Mouse (Mus musculus) liver, postnatal 0 days (tissue): Measurements from ENCODE around the gene Cdkl2. TPM values are rescaled to one million over a fixed set of nuclear protein-coding genes. Genes with fewer than 3 reads are reported as not detected.

ENCODE experiments used
- ATAC-seq: fragments of 200-750 bp; cut with Nextera tagmentation; 2 replicates; pipeline ENCODE4 v1.8.0; 2017; ENCODE audit warnings: mild to moderate bottlenecking, moderate library complexity
- DNase-seq: peaks from one replicate; pipeline ENCODE4 v3.0.0-alpha.2; 2016
- H3K27ac ChIP-seq: fragments of 300-500 bp; sonication (generic); 2 replicates; pipeline ENCODE4 v1.5.1; 2014; ENCODE audit warnings: antibody characterized with exemption, moderate library complexity, mild to moderate bottlenecking, low read depth
- H3K27me3 ChIP-seq: fragments of 300-500 bp; sonication (generic); 2 replicates; pipeline ENCODE4 v1.6.1; 2014; ENCODE audit warnings: low read length, control low read depth, mixed read lengths; ENCODE audit not compliant: insufficient read depth
- H3K36me3 ChIP-seq: fragments of 300-500 bp; sonication (generic); replicated peaks from 2 replicates; pipeline ENCODE4 v1.6.1; 2014; ENCODE audit warnings: mild to moderate bottlenecking, control low read depth, low read length, moderate library complexity, mixed read lengths; ENCODE audit not compliant: insufficient read depth
- H3K4me1 ChIP-seq: fragments of 300-500 bp; sonication (generic); 2 replicates; pipeline ENCODE4 v1.6.1; 2014; ENCODE audit warnings: antibody characterized with exemption, mild to moderate bottlenecking, control low read depth; ENCODE audit not compliant: insufficient read depth
- H3K4me2 ChIP-seq: fragments of 300-500 bp; sonication (generic); 2 replicates; pipeline ENCODE4 v1.6.1; 2014; ENCODE audit warnings: low read depth, mild to moderate bottlenecking, low read length, moderate library complexity, mixed read lengths
- H3K4me3 ChIP-seq: fragments of 300-500 bp; sonication (generic); 2 replicates; pipeline ENCODE4 v1.5.1; 2014; ENCODE audit warnings: low read depth, low read length
- H3K9ac ChIP-seq: fragments of 300-500 bp; sonication (generic); replicated peaks from 2 replicates; pipeline ENCODE4 v1.6.1; 2014; ENCODE audit warnings: mild to moderate bottlenecking, moderate library complexity
- H3K9me3 ChIP-seq: fragments of 300-500 bp; sonication (generic); 2 replicates; pipeline ENCODE4 v1.6.1; 2016; ENCODE audit warnings: mild to moderate bottlenecking, control low read depth, low read length, mixed read lengths
- CTCF ChIP-seq: sonication (generic); IDR thresholded peaks from 2 replicates; pipeline ENCODE4 v1.5.1; 2016; ENCODE audit warnings: antibody characterized with exemption, low read depth
- EP300 ChIP-seq: IDR thresholded peaks from 2 replicates; pipeline ENCODE4 v1.6.1; 2016; ENCODE audit warnings: antibody characterized with exemption, low read depth, mild to moderate bottlenecking
- WGBS: fragments of 180-500 bp; shearing (Covaris S2); extraction: QIAGEN DNeasy Blood & Tissue Kit; methylation state at CpG from one replicate; pipeline ENCODE4 v1.1.7; 2014; ENCODE audit not compliant: insufficient replicate concordance; 5-methylcytosine and 5-hydroxymethylcytosine counted together
- polyA plus RNA-seq: library from polyadenylated mRNA; unstranded; fragments of >200 nt; fragmentation: Nextera tagmentation; extraction: Ambion mirVana; gene quantifications from 2 replicates; pipeline ENCODE4 v1.2.1, GENCODE M21; 2015

The Cdkl2 gene
- polyA plus RNA-seq, 1 experiment from 2014 or later: 0.73 TPM

GRCm38 (mm10) chr5:91976566-91977396 is 66.9 kb downstream of the Cdkl2 start:
- no peaks in the 10 kb centered on the region for H3K36me3 ChIP-seq
- H3K4me1 ChIP-seq: no peaks in the 10 kb centered on the region
- no peak overlapping the region for H3K27ac ChIP-seq
- no peak overlapping the region for H3K4me3 ChIP-seq
- no peaks in the 10 kb centered on the region for H3K27me3 ChIP-seq
- H3K9me3 ChIP-seq: no peaks in the 10 kb centered on the region
- H3K4me2 ChIP-seq: no peak overlapping the region
- H3K9ac ChIP-seq: no peak overlapping the region
- 67% methylated on average over 10 of the region's 10 CpGs for WGBS
- DNase-seq: no peak
- ATAC-seq: no peak
- TF ChIP-seq EP300: no peak
- TF ChIP-seq CTCF: no peak

- no peak for TF ChIP-seq CTCF
- no peak for TF ChIP-seq EP300
- H3K27ac ChIP-seq: no peak overlapping the region
- H3K9me3 ChIP-seq: no peaks in the 10 kb centered on the region
- H3K36me3 ChIP-seq: no peaks in the 10 kb centered on the region; the same call in 1 of the 2 replicates
- H3K9ac ChIP-seq: no peak overlapping the region
- H3K4me3 ChIP-seq: no peak overlapping the region
- DNase-seq: no peak
- no peak overlapping the region for H3K4me2 ChIP-seq
- no peak for ATAC-seq
- WGBS: 83% methylated on average over 9 of the region's 9 CpGs
- H3K27me3 ChIP-seq: no peaks in the 10 kb centered on the region
- H3K4me1 ChIP-seq: no peaks in the 10 kb centered on the region
Observed at GRCm38 (mm10) chr5:91975758-91976157, 67.9 kb downstream of the Cdkl2 start.

GRCm38 (mm10) chr5:91974002-91974401 is 69.7 kb downstream of the Cdkl2 start:
- ATAC-seq: no peak
- WGBS: 65% methylated on average over 7 of the region's 7 CpGs
- H3K4me1 ChIP-seq: no peaks in the 10 kb centered on the region
- H3K4me3 ChIP-seq: no peak overlapping the region
- H3K4me2 ChIP-seq: no peak overlapping the region
- H3K9me3 ChIP-seq: no peaks in the 10 kb centered on the region
- no peak for DNase-seq
- no peaks in the 10 kb centered on the region for H3K27me3 ChIP-seq
- no peak for TF ChIP-seq CTCF
- no peak for TF ChIP-seq EP300
- no peak overlapping the region for H3K9ac ChIP-seq
- peaks cover 7% of the 10 kb centered on the region for H3K36me3 ChIP-seq
- no peak overlapping the region for H3K27ac ChIP-seq

GRCm38 (mm10) chr5:91972046-91972445 is 71.6 kb downstream of the Cdkl2 start:
- no peaks in the 10 kb centered on the region for H3K9me3 ChIP-seq
- H3K27me3 ChIP-seq: no peaks in the 10 kb centered on the region
- no peaks in the 10 kb centered on the region for H3K4me1 ChIP-seq
- 83% methylated on average over 3 of the region's 3 CpGs for WGBS
- H3K27ac ChIP-seq: no peak overlapping the region
- TF ChIP-seq EP300 (no peak), CTCF (no peak)
- H3K4me2 ChIP-seq: no peak overlapping the region
- peaks cover 14% of the 10 kb centered on the region for H3K36me3 ChIP-seq
- no peak overlapping the region for H3K4me3 ChIP-seq
- H3K9ac ChIP-seq: no peak overlapping the region
- ATAC-seq (no peak), DNase-seq (no peak)

- peak within 1 kb of the TSS; percentile 88 for H3K9ac ChIP-seq
- peak; percentile 95 for DNase-seq
- H3K27me3 ChIP-seq: no peaks in the 10 kb centered on the region
- H3K9me3 ChIP-seq: no peaks in the 10 kb centered on the region
- H3K36me3 ChIP-seq: peaks cover 4% of the 10 kb centered on the region
- peak; percentile 91 for ATAC-seq
- peak within 1 kb of the TSS; percentile 100 for H3K27ac ChIP-seq
- WGBS: under 1% methylated on average over 63 of the region's 65 CpGs
- peak; percentile 48 for TF ChIP-seq CTCF
- no peak for TF ChIP-seq EP300
- peak within 1 kb of the TSS; percentile 82 for H3K4me2 ChIP-seq
- H3K4me1 ChIP-seq: peaks cover 23% of the 10 kb centered on the region
- H3K4me3 ChIP-seq: peak within 1 kb of the TSS; percentile 81
Observed at GRCm38 (mm10) chr5:91962639-91963440, 80.8 kb downstream of the Cdkl2 start, which contains the start of gene Rchy1. Gene Rchy1, minus strand, starts transcription at chr5:91963068.

GRCm38 (mm10) chr5:91962259-91962638 is 81.4 kb downstream of the Cdkl2 start:
- Histone ChIP-seq H3K27me3 (no peaks in the 10 kb centered on the region), H3K4me2 (peak overlapping the region; percentile 82), H3K9ac (peak overlapping the region; percentile 88), H3K9me3 (no peaks in the 10 kb centered on the region), H3K27ac (peak overlapping the region; percentile 100), H3K4me3 (peak overlapping the region; percentile 81), H3K4me1 (peaks cover 23% of the 10 kb centered on the region), H3K36me3 (peaks cover 6% of the 10 kb centered on the region)
- 0 out of 2 replicates have a peak, but pooled peaks have one; percentile 9 for TF ChIP-seq EP300
- TF ChIP-seq CTCF: no peak
- ATAC-seq (peak; percentile 3; the same call in 1 of the 2 replicates), DNase-seq (no peak)
- WGBS: under 1% methylated on average over 14 of the region's 14 CpGs
